Mouse (Mus musculus) liver, adult 2 months (tissue): ENCODE measurements around the gene Ttc39b. TPM values are rescaled to one million over a fixed set of nuclear protein-coding genes. Genes with fewer than 3 reads are reported as not detected.

Source experiments
- DNase-seq: peaks from one replicate; pipeline ENCODE4 v3.0.0-alpha.2; 2011; ENCODE audit warnings: low read depth, low spot score; ENCODE audit errors: extremely low read depth
- H3K27ac ChIP-seq: fragments of 200-500 bp; replicated peaks from 2 replicates; pipeline ENCODE4 v1.5.1; 2012; ENCODE audit warnings: low read depth, mild to moderate bottlenecking, control low read depth, inconsistent platforms, low read length; ENCODE audit not compliant: insufficient read depth
- H3K27me3 ChIP-seq: fragments of 200-500 bp; 2 replicates; pipeline ENCODE4 v1.6.1; 2012; ENCODE audit warnings: mild to moderate bottlenecking, moderate library complexity, low read length, inconsistent platforms; ENCODE audit not compliant: control insufficient read depth, insufficient read depth
- H3K36me3 ChIP-seq: fragments of 200-500 bp; 2 replicates; pipeline ENCODE4 v1.6.1; 2012; ENCODE audit warnings: low read length, inconsistent platforms; ENCODE audit not compliant: control insufficient read depth, insufficient read depth
- H3K4me1 ChIP-seq: fragments of 200-500 bp; 2 replicates; pipeline ENCODE4 v1.6.1; 2011; ENCODE audit warnings: low read length; ENCODE audit not compliant: control insufficient read depth, insufficient read depth
- H3K4me3 ChIP-seq: fragments of 200-500 bp; 2 replicates; pipeline ENCODE4 v1.5.1; 2011; ENCODE audit warnings: low read depth, mild to moderate bottlenecking, control low read depth, low read length, moderate library complexity; ENCODE audit not compliant: insufficient read depth
- H3K79me2 ChIP-seq: fragments of 200-500 bp; 2 replicates; pipeline ENCODE4 v1.6.1; 2012; ENCODE audit warnings: inconsistent platforms, mild to moderate bottlenecking, low read length, moderate library complexity; ENCODE audit not compliant: control insufficient read depth, insufficient read depth
- H3K9ac ChIP-seq: fragments of 200-500 bp; 2 replicates; pipeline ENCODE4 v1.6.1; 2012; ENCODE audit warnings: low read depth, mild to moderate bottlenecking, control low read depth, inconsistent platforms, low read length
- CTCF ChIP-seq: fragments of 200-500 bp; IDR thresholded peaks from 2 replicates; pipeline ENCODE4 v1.5.1; 2011; ENCODE audit warnings: low read depth, low read length, control low read depth
- POLR2A ChIP-seq: fragments of 200-500 bp; IDR thresholded peaks from 2 replicates; pipeline ENCODE4 v1.6.1; 2011; ENCODE audit warnings: low read length, control low read depth; ENCODE audit not compliant: insufficient read depth; ENCODE audit errors: extremely low read depth
- WGBS: fragments of 180-500 bp; shearing (Covaris S2); methylation state at CpG from one replicate; pipeline ENCODE4 v1.1.7; 2018; 5-methylcytosine and 5-hydroxymethylcytosine counted together
- polyA plus RNA-seq: library from polyadenylated mRNA; depleted of rRNA; stranded (reverse); fragments of >200 nt; gene quantifications from 2 replicates; pipeline ENCODE4 v1.2.3, GENCODE M21; 2012; rRNA removed
- total RNA-seq: library from RNA; depleted of rRNA; stranded (reverse); fragments of >200 nt; gene quantifications from 2 replicates; pipeline ENCODE4 v1.2.3, GENCODE M21; 2014; rRNA removed

Ttc39b gene
- total and polyA plus RNA-seq, 2 experiments, result 6.7 to 21.0 TPM

- Histone ChIP-seq H3K9ac (no peak overlapping the region), H3K27ac (no peak overlapping the region), H3K36me3 (no peaks in the 10 kb centered on the region), H3K27me3 (0 out of 2 replicates have a peak, but pooled peaks cover 3% of the 10 kb centered on the region), H3K4me3 (no peak overlapping the region), H3K4me1 (no peaks in the 10 kb centered on the region), H3K79me2 (no peaks in the 10 kb centered on the region)
- TF ChIP-seq POLR2A (no peak), CTCF (no peak)
- 95% methylated on average over 2 of the region's 2 CpGs for WGBS
- no peak for DNase-seq
These were observed 146.6 kb downstream of the Ttc39b start for GRCm38 (mm10) chr4:83177471-83177870.

- WGBS, result 74% methylated on average over 8 of the region's 8 CpGs
- no peaks in the 10 kb centered on the region for H3K36me3 ChIP-seq
- H3K4me1 ChIP-seq, result no peaks in the 10 kb centered on the region
- 0 out of 2 replicates have a peak, but pooled peaks cover 3% of the 10 kb centered on the region for H3K27me3 ChIP-seq
- H3K4me3 ChIP-seq, result no peak overlapping the region
- no peak overlapping the region for H3K9ac ChIP-seq
- H3K79me2 ChIP-seq, result no peaks in the 10 kb centered on the region
- TF ChIP-seq CTCF, result no peak
- TF ChIP-seq POLR2A, result no peak
- H3K27ac ChIP-seq, result no peak overlapping the region
- no peak for DNase-seq
These were observed 149.1 kb downstream of the Ttc39b start for GRCm38 (mm10) chr4:83174946-83175345.

GRCm38 (mm10) chr4:83172278-83172677 is 151.8 kb downstream of the Ttc39b start:
- WGBS, result 74% methylated on average over 3 of the region's 3 CpGs
- H3K4me3 ChIP-seq, result no peak overlapping the region
- no peaks in the 10 kb centered on the region for H3K36me3 ChIP-seq
- no peak overlapping the region for H3K9ac ChIP-seq
- H3K27ac ChIP-seq, result no peak overlapping the region
- 0 out of 2 replicates have a peak, but pooled peaks cover under 1% of the 10 kb centered on the region for H3K27me3 ChIP-seq
- no peaks in the 10 kb centered on the region for H3K79me2 ChIP-seq
- TF ChIP-seq POLR2A (no peak), CTCF (no peak)
- DNase-seq, result no peak
- H3K4me1 ChIP-seq, result no peaks in the 10 kb centered on the region

GRCm38 (mm10) chr4:83170741-83171140 is 153.3 kb downstream of the Ttc39b start:
- H3K9ac ChIP-seq, result no peak overlapping the region
- no peaks in the 10 kb centered on the region for H3K27me3 ChIP-seq
- WGBS, result 81% methylated on average over 9 of the region's 9 CpGs
- no peak for DNase-seq
- no peak overlapping the region for H3K27ac ChIP-seq
- H3K4me3 ChIP-seq, result no peak overlapping the region
- TF ChIP-seq POLR2A, result no peak
- TF ChIP-seq CTCF, result no peak
- H3K4me1 ChIP-seq, result no peaks in the 10 kb centered on the region
- H3K36me3 ChIP-seq, result no peaks in the 10 kb centered on the region
- no peaks in the 10 kb centered on the region for H3K79me2 ChIP-seq

Other genes with a start within 250 kb of the Ttc39b start
- 11.1 and 11.5 TPM in 2 replicates for gene Snapc3, start 93.5 kb upstream of the Ttc39b start, total RNA-seq
- gene Snapc3, start 93.5 kb upstream of the Ttc39b start, polyA plus RNA-seq, result 4.2 and 5.2 TPM in 2 replicates
- 16.0 and 17.7 TPM in 2 replicates for gene Psip1, start 162.2 kb upstream of the Ttc39b start, total RNA-seq
- 4.4 and 6.9 TPM in 2 replicates for gene Psip1, start 162.2 kb upstream of the Ttc39b start, polyA plus RNA-seq
- gene Ccdc171, start 201.3 kb upstream of the Ttc39b start, total RNA-seq, result 4.4 and 6.8 TPM in 2 replicates
- 0.45 and 1.4 TPM in 2 replicates for gene Ccdc171, start 201.3 kb upstream of the Ttc39b start, polyA plus RNA-seq